Mouse (Mus musculus): Measurements from ENCODE around the gene Afdn. TPM values are rescaled to one million over a fixed set of nuclear protein-coding genes. Genes with fewer than 3 reads are reported as not detected.
"Not testable (repeated sequence)": the region's sequence is repeated elsewhere in the genome, so short reads cannot be mapped to it uniquely, and the experiment has no call there.

Afdn gene
- total RNA-seq, 2 experiments from 2014 or later: 0.59 to 10.6 TPM

DNA sequence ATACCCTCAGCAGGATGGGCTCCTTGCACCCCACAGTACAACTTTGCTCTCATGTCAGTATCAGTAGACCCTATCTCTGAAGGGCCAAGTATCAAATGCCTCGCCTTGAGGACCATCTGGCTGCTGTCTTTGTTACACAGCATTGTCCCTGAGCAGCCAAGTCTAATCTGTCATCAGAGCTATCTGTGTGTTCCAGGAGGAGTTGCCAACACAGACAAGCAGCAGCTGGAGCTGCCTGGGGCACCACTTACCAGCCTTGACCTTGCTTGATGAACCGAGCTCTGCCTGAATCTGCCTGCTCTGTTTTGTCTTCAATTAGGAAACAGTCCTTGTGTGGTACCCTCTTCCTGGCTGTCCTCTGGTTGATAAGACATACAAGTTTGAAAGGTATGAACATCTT is 163.1 kb downstream of the Afdn start:
- ATAC-seq (replicated peaks; ENCODE audit: low FRiP score, low TSS enrichment, poor library complexity, severe bottlenecking): peak; percentile 37; the same call in 1 of the 2 replicates

GRCm38 (mm10) chr17:13924588-13924987 is 164.2 kb downstream of the Afdn start:
- no peak for ATAC-seq (replicated peaks; ENCODE audit: low FRiP score, low TSS enrichment, poor library complexity, severe bottlenecking)

GRCm38 (mm10) chr17:13925931-13926330 is 165.6 kb downstream of the Afdn start:
- no peak for ATAC-seq (replicated peaks; ENCODE audit: low FRiP score, low TSS enrichment, poor library complexity, severe bottlenecking)

DNA sequence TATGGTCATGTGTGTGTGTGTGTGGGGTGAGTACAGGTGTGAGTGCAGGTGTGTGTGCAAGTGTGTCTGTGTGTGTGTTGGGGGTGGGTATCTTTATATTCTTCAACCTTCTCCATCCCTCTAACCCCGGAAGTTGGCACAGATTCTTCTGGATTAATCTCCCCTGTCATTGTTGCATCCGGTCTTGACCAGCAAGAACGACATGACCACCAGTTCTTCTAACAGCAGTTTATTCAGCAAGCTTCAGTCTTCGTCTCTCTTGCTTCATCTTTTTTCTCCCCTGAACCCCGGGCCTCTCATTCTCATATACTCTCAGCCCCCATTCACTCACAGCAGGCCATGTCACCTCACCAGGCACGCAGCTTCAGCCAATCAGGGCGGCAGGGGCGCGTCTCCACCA is 170.1 kb downstream of the Afdn start:
- no peak for ATAC-seq (replicated peaks; ENCODE audit: low FRiP score, low TSS enrichment, poor library complexity, severe bottlenecking)

DNA sequence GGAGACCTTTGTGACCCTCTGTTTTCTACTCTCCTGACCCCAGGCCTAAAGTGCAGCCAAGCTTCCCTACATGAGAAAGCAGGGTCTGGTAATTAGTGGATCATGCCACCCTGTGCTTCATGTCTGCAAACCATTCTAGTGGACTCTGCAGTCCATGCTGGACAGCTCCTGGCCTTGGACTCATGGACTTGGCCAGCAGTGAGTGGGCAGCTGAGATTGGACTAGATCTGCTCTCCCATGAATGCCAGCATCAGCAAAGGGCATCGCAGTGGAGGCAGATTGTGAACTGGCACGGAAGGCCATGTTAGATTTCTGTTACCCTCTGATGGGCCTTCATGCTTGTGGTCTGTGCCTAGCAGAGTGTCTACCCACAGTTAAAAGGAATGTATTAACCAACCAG is 175.0 kb downstream of the Afdn start:
- ATAC-seq (replicated peaks; ENCODE audit: low FRiP score, low TSS enrichment, poor library complexity, severe bottlenecking): not testable (repeated sequence)

DNA sequence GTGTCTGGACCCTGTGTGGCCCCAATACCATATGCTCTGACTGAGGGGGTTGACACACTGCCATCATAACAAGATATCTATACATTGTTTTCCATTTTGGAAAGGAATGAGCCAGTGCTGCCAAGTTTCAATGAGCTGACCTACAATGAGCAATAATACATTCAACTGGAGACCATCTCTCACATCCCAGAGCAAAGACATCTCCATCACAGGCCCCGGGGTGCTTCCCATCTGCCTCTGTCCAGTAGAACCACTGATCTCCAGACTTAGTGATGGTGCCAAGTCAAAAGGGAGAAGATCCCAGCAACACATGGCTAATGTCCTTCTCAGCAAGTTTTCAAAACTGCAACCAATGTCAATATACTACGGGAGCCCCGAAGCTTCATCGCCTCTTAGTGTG is 177.4 kb downstream of the Afdn start:
- no peak for ATAC-seq (replicated peaks; ENCODE audit: low FRiP score, low TSS enrichment, poor library complexity, severe bottlenecking)

DNA sequence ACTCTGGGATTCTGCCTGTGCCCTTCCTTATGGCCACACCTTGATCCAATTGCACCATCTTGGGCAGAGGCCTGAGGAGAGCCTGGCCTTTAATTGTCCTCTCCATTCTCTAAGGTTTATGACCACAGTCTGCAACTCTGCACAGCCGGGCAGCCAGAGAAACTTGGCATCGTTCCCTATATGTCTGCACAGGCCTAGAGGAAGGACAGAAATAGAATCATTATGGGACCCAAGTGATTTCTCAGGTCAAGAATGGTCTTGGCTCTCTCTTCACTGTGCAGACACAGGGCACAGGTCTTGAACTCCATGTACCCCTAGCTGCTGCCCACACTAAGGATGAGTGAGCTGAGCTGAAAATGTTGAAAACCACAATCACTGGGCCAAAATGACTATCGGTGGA is 178.3 kb downstream of the Afdn start:
- no peak for ATAC-seq (replicated peaks; ENCODE audit: low FRiP score, low TSS enrichment, poor library complexity, severe bottlenecking)

DNA sequence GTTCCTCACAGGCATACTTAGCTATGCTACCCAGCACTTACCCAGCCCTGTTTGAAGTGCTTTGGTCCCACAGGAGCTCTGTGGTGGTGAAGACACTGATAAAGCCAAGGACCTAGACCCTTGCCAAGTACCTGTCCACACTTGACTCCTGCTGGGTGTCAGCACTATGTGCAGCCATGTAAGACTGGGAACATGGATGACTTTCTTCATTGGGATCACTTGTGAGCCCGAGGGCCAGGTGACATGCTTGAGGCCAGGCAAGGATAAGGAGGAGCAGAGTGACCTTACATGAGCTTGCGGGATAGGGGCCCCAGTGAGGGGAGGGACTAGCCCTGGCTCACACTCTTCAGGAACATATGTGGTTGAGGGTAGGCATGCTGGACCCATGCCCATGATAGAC is 178.9 kb downstream of the Afdn start:
- ATAC-seq (replicated peaks; ENCODE audit: low FRiP score, low TSS enrichment, poor library complexity, severe bottlenecking): not testable (repeated sequence)

GRCm38 (mm10) chr17:13940487-13940886 is 180.1 kb downstream of the Afdn start:
- no peak for ATAC-seq (replicated peaks; ENCODE audit: low FRiP score, low TSS enrichment, poor library complexity, severe bottlenecking)

DNA sequence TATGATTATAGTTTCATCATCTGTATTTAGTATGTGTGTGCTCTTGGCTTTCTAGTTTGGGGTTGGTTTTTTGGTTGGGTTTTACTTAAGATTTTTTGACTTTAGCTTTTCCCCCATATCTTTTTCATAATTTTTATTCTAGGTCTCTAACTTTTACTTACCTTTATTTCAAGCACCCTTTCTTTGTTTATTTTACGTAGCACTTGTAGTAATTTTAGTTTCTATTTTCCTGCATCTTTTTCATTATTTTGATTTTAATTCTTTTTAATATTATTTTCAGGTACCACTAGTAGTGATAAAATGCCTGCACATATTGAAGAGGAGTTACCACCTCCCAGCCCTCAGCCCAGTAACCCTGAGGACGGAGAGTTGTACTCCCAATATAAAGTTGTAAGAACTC is 187.7 kb downstream of the Afdn start, which contains the start of gene Gm7168:
Gene Gm7168 (plus strand): TSS at position 301 of the 400 bp plus-strand sequence.
- ATAC-seq (replicated peaks; ENCODE audit: low FRiP score, low TSS enrichment, poor library complexity, severe bottlenecking): not testable (repeated sequence)

DNA sequence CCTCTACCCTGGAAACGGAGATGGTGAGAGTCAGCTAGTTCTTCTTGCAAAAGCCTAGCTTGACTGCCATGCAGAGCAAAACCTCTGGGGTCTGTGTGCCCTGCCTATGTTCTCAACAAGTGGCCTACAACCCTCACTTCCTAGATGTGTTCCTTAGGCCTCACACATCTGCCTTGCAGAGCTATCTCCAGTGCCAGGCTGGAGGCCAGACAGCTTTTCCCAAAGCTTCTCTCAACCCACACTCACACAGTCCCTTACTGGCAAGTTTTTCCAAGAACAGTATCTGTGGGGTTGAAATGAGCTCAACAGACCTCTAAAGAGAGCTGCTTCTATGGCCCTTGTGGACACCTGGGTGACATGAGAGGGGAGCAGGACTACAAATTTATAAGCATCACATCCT is 191.2 kb downstream of the Afdn start:
- not testable (repeated sequence) for ATAC-seq (replicated peaks; ENCODE audit: low FRiP score, low TSS enrichment, poor library complexity, severe bottlenecking)

Other genes starting within 250 kb of the Afdn start
- gene Tcte2, start 1.3 kb downstream of the Afdn start, total RNA-seq (2014; fragmentation: Nextera tagmentation): not detected in 2 replicates
- gene Tcte2, start 1.3 kb downstream of the Afdn start, total RNA-seq (2017): not detected in 2 replicates
- gene Gm7168, start 187.8 kb downstream of the Afdn start, total RNA-seq (2014; fragmentation: Nextera tagmentation): not detected in 2 replicates
- not detected in 2 replicates for gene Gm7168, start 187.8 kb downstream of the Afdn start, total RNA-seq (2017)
- gene Gm7356, start 243.2 kb downstream of the Afdn start, total RNA-seq (2014; fragmentation: Nextera tagmentation): not detected in 2 replicates
- not detected in 2 replicates for gene Gm7356, start 243.2 kb downstream of the Afdn start, total RNA-seq (2017)

Measured in megakaryocyte-erythroid progenitor cell, adult 5-6 weeks (primary cell).